Mouse (Mus musculus) liver, embryonic 13.5 days (tissue): ENCODE measurements around the gene Rras. TPM values are rescaled to one million over a fixed set of nuclear protein-coding genes. Genes with fewer than 3 reads are reported as not detected.

Experiments used
- microRNA-seq: library from miRNA; unstranded; fragments of <30 nt; microRNA quantifications from one replicate; pipeline ENCODE4, GENCODE M21; 2016
- polyA plus RNA-seq: library from polyadenylated mRNA; unstranded; fragments of >200 nt; fragmentation: Nextera tagmentation; extraction: Ambion mirVana; gene quantifications from 2 replicates; pipeline ENCODE4 v1.2.1, GENCODE M21; 2015

Rras gene
- polyA plus RNA-seq, 1 experiment from 2014 or later: 14.4 TPM

Small RNA genes within 50 kb of the gene (microRNA-seq; reads per million reads assigned to microRNA genes)
- gene Mir7054: not detected

Other genes with a start within 250 kb of the Rras start
- gene Nup62, start 201.9 kb upstream of the Rras start, polyA plus RNA-seq: 60.8 and 68.9 TPM in 2 replicates
- 0.70 and 1.1 TPM in 2 replicates for gene Il4i1, start 201.6 kb upstream of the Rras start, polyA plus RNA-seq
- 5.3 and 5.4 TPM in 2 replicates for gene Atf5, start 201.3 kb upstream of the Rras start, polyA plus RNA-seq
- 32.0 and 32.1 TPM in 2 replicates for gene Akt1s1, start 169.0 kb upstream of the Rras start, polyA plus RNA-seq
- 29.0 and 30.0 TPM in 2 replicates for gene Tbc1d17, start 168.9 kb upstream of the Rras start, polyA plus RNA-seq
- gene Pnkp, start 160.8 kb upstream of the Rras start, polyA plus RNA-seq: 22.8 and 24.2 TPM in 2 replicates
- 50.4 and 57.0 TPM in 2 replicates for gene Ptov1, start 148.2 kb upstream of the Rras start, polyA plus RNA-seq
- 47.2 and 51.2 TPM in 2 replicates for gene Med25, start 125.2 kb upstream of the Rras start, polyA plus RNA-seq
- 7.2 and 7.5 TPM in 2 replicates for gene Fuz, start 121.9 kb upstream of the Rras start, polyA plus RNA-seq
- 69.5 and 82.4 TPM in 2 replicates for gene Ap2a1, start 88.5 kb upstream of the Rras start, polyA plus RNA-seq
- 0.07 and 0.22 TPM in 2 replicates for gene Tsks, start 74.8 kb upstream of the Rras start, polyA plus RNA-seq
- gene Cpt1c, start 43.1 kb upstream of the Rras start, polyA plus RNA-seq: 1.9 and 2.3 TPM in 2 replicates
- 214 and 220 TPM in 2 replicates for gene Prmt1, start 31.4 kb upstream of the Rras start, polyA plus RNA-seq
- 41.0 and 42.4 TPM in 2 replicates for gene Irf3, start 20.3 kb upstream of the Rras start, polyA plus RNA-seq
- gene Bcl2l12, start 19.2 kb upstream of the Rras start, polyA plus RNA-seq: 18.2 and 20.1 TPM in 2 replicates
- 10.4 and 11.8 TPM in 2 replicates for gene Scaf1, start 1.6 kb upstream of the Rras start, polyA plus RNA-seq
- 1.7 and 2.2 TPM in 2 replicates for gene Prr12, start 34.9 kb downstream of the Rras start, polyA plus RNA-seq
- 31.5 and 32.0 TPM in 2 replicates for gene Nosip, start 44.5 kb downstream of the Rras start, polyA plus RNA-seq
- 7.1 and 7.8 TPM in 2 replicates for gene Prrg2, start 44.7 kb downstream of the Rras start, polyA plus RNA-seq
- 35.6 and 38.7 TPM in 2 replicates for gene Rcn3, start 74.3 kb downstream of the Rras start, polyA plus RNA-seq
- gene Fcgrt, start 85.9 kb downstream of the Rras start, polyA plus RNA-seq: 29.2 and 31.9 TPM in 2 replicates
- gene Rps11, start 106.5 kb downstream of the Rras start, polyA plus RNA-seq: 1,277 and 1,372 TPM in 2 replicates
- gene Rpl13a, start 110.8 kb downstream of the Rras start, polyA plus RNA-seq: 972 and 1,063 TPM in 2 replicates
- 0.12 and 0.37 TPM in 2 replicates for gene Gm45713, start 118.3 kb downstream of the Rras start, polyA plus RNA-seq
- gene Flt3l, start 118.5 kb downstream of the Rras start, polyA plus RNA-seq: 4.5 and 5.4 TPM in 2 replicates
- 51.7 and 54.8 TPM in 2 replicates for gene Pih1d1, start 136.3 kb downstream of the Rras start, polyA plus RNA-seq
- 28.0 and 30.3 TPM in 2 replicates for gene Aldh16a1, start 136.6 kb downstream of the Rras start, polyA plus RNA-seq
- gene Slc17a7, start 146.0 kb downstream of the Rras start, polyA plus RNA-seq: not detected in 2 replicates
- not detected in 2 replicates for gene Gfy, start 161.6 kb downstream of the Rras start, polyA plus RNA-seq
- not detected in 2 replicates for gene Pth2, start 163.0 kb downstream of the Rras start, polyA plus RNA-seq
- 0.07 and 0.14 TPM in 2 replicates for gene Ccdc155, start 186.9 kb downstream of the Rras start, polyA plus RNA-seq
- 2.6 and 2.8 TPM in 2 replicates for gene Dkkl1, start 194.2 kb downstream of the Rras start, polyA plus RNA-seq
- gene Tead2, start 197.8 kb downstream of the Rras start, polyA plus RNA-seq: 11.8 and 12.0 TPM in 2 replicates
- gene Cd37, start 221.2 kb downstream of the Rras start, polyA plus RNA-seq: 10.3 and 10.8 TPM in 2 replicates
- gene Slc6a16, start 223.1 kb downstream of the Rras start, polyA plus RNA-seq: not detected in 2 replicates